Mouse (Mus musculus) liver, embryonic 11.5 days (tissue): ENCODE results near the gene Vmn1r63. TPM values are rescaled to one million over a fixed set of nuclear protein-coding genes. Genes with fewer than 3 reads are reported as not detected.
"Not testable (repeated sequence)": the region's sequence is repeated elsewhere in the genome, so short reads cannot be mapped to it uniquely, and the experiment has no call there.

Experiments
- ATAC-seq: fragments of 200-750 bp; cut with Nextera tagmentation; replicated peaks from 2 replicates; pipeline ENCODE4 v1.8.0; 2017; ENCODE audit warnings: moderate number of reproducible peaks, mild to moderate bottlenecking, moderate TSS enrichment, moderate library complexity; ENCODE audit not compliant: low FRiP score
- DNase-seq: peaks from one replicate; pipeline ENCODE4 v3.0.0-alpha.2; 2017; ENCODE audit warnings: low spot score
- H3K27ac ChIP-seq: fragments of 300-500 bp; sonication (generic); 2 replicates; pipeline ENCODE4 v1.5.1; 2014; ENCODE audit warnings: mild to moderate bottlenecking, low read depth, low read length, control low read depth
- H3K27me3 ChIP-seq: fragments of 300-500 bp; sonication (generic); replicated peaks from 2 replicates; pipeline ENCODE4 v1.6.1; 2014; ENCODE audit warnings: low read length, mixed read lengths; ENCODE audit not compliant: control insufficient read depth, insufficient read depth
- H3K36me3 ChIP-seq: fragments of 300-500 bp; sonication (generic); 2 replicates; pipeline ENCODE4 v1.6.1; 2014; ENCODE audit warnings: mild to moderate bottlenecking, low read length, moderate library complexity, mixed read lengths; ENCODE audit not compliant: control insufficient read depth, insufficient read depth
- H3K4me1 ChIP-seq: fragments of 300-500 bp; sonication (generic); replicated peaks from 2 replicates; pipeline ENCODE4 v1.6.1; 2014; ENCODE audit warnings: low read length, mixed read lengths; ENCODE audit not compliant: control insufficient read depth, insufficient read depth
- H3K4me2 ChIP-seq: fragments of 300-500 bp; sonication (generic); 2 replicates; pipeline ENCODE4 v1.6.1; 2014; ENCODE audit warnings: mild to moderate bottlenecking, control low read depth, moderate library complexity
- H3K4me3 ChIP-seq: fragments of 300-500 bp; sonication (generic); 2 replicates; pipeline ENCODE4 v1.5.1; 2014; ENCODE audit warnings: low read depth, low read length, control low read depth
- H3K9ac ChIP-seq: fragments of 300-500 bp; sonication (generic); 2 replicates; pipeline ENCODE4 v1.6.1; 2014; ENCODE audit warnings: low read depth, low read length, control low read depth
- H3K9me3 ChIP-seq: fragments of 300-500 bp; sonication (generic); 2 replicates; pipeline ENCODE4 v1.6.1; 2016; ENCODE audit warnings: low read length, inconsistent platforms, mixed read lengths; ENCODE audit not compliant: control insufficient read depth
- WGBS: fragments of 180-500 bp; shearing (Covaris S2); extraction: QIAGEN DNeasy Blood & Tissue Kit; methylation state at CpG from one replicate; pipeline ENCODE4 v1.1.7; 2014; 5-methylcytosine and 5-hydroxymethylcytosine counted together
- polyA plus RNA-seq: library from polyadenylated mRNA; unstranded; fragments of >200 nt; fragmentation: Nextera tagmentation; extraction: Ambion mirVana; gene quantifications from 2 replicates; pipeline ENCODE4 v1.2.1, GENCODE M21; 2014

Vmn1r63 gene
- polyA plus RNA-seq: not detected in 2 replicates

GRCm38 (mm10) chr7:5805345-5805744 is at the start of gene Vmn1r63:
Gene Vmn1r63, minus strand, starts transcription at chr7:5805445.
- not testable (repeated sequence) for H3K9ac ChIP-seq, DNase-seq, H3K4me1 ChIP-seq, H3K4me3 ChIP-seq, H3K4me2 ChIP-seq, H3K27ac ChIP-seq, H3K9me3 ChIP-seq, H3K36me3 ChIP-seq, ATAC-seq, H3K27me3 ChIP-seq
- no CpG with 5 or more reads among the region's 2 CpGs for WGBS

Other genes starting within 250 kb of the Vmn1r63 start
- not detected in 2 replicates for gene Vmn1r61, start 192.2 kb downstream of the Vmn1r63 start, polyA plus RNA-seq
- not detected in 2 replicates for gene Vmn1r62, start 131.8 kb downstream of the Vmn1r63 start, polyA plus RNA-seq
- not detected in 2 replicates for gene Vmn1r64, start 79.1 kb upstream of the Vmn1r63 start, polyA plus RNA-seq
- gene Vmn1r65, start 205.6 kb upstream of the Vmn1r63 start, polyA plus RNA-seq: not detected in 2 replicates
- not detected in 2 replicates for gene Nlrp4c, start 239.7 kb upstream of the Vmn1r63 start, polyA plus RNA-seq